Mouse (Mus musculus) layer of hippocampus, postnatal 36 days (tissue): ENCODE results near the gene Tns2. TPM values are rescaled to one million over a fixed set of nuclear protein-coding genes. Genes with fewer than 3 reads are reported as not detected.
A peak's percentile ranks its signal among the peaks of the same experiment; 100 is the strongest.

ENCODE experiments used
- DNase-seq, 2 experiments: peaks; one replicate each; pipeline ENCODE4 v3.0.0; 2022
- total RNA-seq, 2 experiments: library from RNA; stranded (reverse); gene quantifications; 2 replicates each; pipeline ENCODE4 v1.2.3; 2021

Gene Tns2
- total RNA-seq, 2 experiments from 2014 or later, result 10.7 to 22.0 TPM

DNA sequence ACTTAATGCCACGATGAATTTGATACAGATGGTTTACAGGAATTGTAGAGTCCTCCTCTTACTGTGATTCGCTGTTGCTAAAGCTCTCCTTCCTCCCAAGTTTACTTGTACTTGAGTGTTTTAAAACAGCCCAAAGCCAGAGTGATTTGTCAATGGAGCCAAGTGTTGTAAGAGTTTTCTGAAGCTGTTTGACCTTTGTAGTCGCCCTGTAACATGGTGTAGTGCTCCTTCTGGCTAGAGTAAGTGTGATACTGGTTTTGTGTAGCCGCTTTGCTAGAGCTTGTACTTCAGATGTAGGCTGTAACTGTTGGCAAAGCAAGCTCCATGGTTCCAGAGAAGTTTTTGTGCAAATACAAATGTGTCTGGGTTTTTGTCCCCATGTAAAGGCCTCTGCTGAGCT is 8.0 kb upstream of the Tns2 start:
- DNase-seq, result no peak

DNA sequence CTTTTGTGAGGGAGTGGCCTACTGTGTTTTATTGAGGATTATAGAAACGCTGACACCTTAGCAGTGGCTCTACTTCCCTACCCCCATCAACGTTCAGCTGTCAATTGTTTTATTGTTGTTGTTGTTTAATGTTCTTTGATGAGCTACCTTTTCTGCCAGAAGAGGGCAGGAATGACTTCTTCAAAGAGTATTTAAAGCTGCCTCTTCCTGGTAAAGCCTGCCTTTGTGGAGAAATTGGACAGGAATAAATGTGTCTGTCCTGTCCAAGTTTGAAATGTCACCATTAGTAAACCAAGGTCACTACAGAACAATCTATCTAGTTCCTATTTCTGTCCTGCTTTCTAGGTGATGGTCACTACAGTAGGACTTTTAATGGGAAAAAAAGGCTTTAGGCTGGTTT is 6.1 kb upstream of the Tns2 start:
- no peak for DNase-seq

DNA sequence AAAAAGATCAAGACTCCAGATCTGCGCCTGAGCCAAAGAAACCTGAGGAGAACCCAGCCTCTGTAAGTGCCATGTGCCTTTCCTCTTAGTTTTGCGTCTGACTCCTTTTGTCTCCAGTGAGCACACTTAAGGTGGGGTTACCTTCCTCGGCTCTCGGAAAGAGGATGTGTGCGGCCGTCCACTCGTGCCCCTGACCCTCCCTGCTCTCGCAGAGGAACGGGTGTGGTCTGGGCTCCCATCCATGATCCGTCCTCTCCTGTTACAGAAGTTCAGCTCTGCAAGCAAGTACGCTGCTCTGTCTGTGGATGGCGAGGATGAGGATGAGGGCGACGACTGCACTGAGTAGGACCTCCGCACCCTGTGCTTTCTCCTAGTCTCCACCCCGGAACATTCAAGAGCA is 5.2 kb upstream of the Tns2 start:
- no peak for DNase-seq

DNA sequence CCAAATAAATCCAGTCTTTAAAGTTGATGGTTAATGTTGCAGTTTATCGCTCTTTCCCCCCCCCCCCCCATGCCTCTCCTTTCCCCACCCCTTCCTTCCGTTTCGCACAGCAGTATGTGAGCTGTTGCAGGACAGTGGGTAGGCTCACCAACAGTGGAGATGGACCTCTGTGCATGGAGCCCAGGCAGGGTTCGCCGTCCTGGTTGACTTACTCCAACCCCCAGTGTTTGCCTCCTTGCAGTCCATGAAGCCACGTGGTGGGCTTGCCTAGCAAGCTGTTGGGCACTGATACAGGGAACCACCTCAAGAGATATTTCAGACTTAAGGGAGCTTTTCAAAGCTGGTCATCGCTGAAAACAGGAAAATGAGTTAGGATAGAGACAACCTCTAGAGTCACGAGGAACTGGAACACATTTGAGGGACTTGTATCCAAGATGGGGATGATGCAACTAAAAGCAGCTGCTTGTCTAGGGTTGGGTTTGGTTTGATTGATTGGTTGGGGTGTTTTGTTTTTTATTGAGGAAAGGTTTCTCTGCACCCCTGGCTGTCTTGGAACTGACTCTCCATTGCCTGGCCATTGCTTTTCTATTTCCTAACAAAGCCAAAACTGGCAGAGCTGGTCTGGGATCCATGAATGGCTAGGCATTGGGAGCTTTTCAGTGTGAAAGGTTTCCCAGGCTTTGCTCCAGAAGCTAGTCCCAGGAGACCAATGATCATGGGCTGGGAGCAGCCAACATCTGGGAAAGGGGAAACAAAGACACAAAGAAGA is 2.9 kb upstream of the Tns2 start:
- DNase-seq, result no peak

DNA sequence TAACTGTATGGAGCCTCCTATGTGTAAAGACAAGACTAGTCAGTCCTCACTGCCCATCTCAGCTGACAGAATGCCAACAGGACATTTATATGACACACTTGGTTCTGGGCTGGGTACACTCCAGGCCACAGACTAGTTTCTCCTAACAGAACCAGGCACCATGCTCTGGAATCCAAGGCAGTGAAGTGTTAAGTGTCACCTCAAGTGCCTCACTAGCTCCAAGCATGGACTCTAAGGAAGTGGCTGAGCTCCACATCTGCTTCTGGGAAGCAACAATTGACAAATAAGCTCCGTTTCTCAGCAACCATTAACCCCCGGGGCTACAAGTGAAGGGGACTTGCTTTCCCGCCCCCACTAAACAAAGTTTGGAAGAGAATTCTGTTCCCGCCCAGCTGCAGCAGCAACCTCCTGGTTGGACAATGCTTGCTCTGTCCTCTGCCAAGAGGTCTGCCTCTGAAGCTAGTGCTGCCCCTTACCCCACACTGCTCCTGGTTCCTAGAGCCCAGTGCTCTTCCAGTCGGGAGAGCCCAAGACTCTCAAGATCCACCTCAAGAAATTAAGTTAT is 2.1 kb upstream of the Tns2 start:
- DNase-seq, result no peak

DNA sequence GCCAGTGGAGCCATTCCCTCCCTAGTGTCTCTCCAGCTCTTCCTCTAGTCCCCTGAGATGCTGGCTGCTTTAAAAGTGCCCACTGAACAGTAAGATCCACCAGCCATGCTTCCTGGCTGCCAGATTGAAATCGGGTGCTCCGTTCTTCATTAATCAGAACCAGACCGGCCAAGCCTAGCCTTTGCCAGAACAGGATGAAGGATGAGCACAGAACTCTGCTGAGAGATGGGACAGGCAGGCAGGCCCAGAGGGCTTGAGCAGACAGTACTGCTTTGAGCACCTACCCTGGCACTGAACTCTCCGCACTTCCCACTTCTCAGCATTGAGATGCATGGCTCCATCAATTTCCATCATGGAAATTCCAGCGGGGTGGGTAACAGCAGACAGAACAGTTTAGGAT is 953 bp upstream of the Tns2 start:
- DNase-seq, result no peak

DNA sequence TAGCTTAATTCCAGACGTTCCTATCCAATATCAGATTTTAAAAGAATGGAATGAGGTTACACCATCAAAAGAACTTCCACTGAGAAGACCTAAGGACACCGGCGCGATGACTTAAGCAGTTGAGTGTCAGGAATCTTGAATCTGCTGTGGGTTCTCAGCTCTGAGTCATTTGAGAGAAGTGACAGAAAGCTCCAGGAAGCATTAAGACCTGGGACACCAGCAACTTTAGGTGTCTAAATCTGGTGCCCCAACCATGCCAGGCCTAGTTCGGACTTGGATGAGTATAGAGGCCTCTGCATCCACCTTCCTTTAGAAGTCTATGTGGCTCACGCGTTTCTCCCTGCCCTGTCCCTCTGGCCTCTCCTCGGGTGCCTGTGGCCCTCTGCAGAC is 447 bp upstream of the Tns2 start:
- no peak for DNase-seq

DNA sequence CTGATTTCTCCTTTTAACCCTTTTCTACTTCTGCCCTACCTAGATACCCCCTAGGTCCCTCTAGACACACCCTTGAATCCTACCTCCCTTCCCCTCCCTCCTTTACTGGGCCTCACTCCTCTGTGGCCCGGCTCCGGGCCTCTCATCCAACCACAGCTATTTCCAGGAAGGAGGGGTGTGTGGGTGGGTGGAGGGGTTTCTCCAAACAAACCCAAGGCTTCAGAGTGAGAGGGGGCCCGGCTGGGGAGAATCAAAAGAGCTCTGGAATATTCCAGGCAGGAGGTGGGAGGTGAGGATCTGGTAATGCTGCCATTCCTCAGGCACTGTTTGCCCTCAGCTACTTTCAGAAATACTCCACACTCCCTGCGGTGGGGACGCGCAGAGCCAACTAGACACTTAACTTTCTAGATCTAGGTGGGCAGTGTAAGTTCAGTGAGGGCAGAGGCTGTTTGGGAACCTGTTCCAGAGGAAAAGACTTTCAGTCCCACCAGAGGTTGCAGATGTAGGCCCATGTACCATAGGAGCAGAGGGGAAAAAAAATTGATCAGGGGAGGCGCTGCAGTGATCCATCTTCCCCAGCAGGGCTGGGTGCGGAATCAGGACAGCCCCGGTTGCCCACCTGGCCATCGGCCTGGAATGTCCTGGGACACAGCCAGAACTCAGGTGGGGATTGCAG is 921 bp downstream of the Tns2 start:
- no peak for DNase-seq

DNA sequence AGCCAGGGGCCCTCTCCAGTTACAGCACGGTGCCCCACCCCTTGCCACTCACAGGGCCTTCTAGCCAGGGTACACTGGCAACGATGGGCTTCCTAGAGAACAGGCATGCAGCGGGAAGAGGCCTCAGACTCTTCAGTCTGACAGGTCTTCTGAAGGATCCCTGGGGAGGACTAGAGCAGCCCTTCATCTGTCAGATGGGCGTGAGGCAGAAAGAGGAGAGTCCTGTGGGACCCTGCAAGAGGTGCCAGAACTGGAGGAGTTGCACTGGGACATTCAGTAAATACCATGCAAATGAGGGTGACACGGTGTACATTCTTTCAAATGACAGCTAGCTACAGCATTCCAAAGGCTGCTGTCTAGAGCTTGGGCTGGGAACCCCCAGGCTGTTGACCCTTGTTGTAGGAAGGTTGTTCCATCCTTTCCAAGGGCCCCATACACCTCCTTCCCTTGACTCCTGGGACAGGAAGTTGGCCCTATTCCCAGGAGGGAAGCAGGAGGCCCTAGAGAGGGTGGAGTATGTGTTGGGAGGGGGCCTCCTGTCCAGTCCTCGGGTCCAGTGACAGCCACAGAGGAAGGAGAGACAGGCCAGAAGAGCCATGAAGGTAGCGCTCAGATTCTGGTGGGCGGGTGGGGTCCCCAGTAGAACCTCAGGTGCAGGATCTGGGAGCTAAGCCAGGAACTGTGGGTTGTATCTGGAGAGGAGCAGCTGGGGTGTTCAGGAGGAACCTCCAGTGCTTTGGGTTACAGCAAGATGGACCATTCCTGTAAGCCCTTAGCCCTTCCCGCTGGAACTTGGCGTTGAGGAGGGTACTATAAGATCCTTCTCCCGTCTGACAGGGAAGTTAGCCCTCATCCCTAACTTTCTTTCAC is 1.7 kb downstream of the Tns2 start:
- DNase-seq, result no peak

DNA sequence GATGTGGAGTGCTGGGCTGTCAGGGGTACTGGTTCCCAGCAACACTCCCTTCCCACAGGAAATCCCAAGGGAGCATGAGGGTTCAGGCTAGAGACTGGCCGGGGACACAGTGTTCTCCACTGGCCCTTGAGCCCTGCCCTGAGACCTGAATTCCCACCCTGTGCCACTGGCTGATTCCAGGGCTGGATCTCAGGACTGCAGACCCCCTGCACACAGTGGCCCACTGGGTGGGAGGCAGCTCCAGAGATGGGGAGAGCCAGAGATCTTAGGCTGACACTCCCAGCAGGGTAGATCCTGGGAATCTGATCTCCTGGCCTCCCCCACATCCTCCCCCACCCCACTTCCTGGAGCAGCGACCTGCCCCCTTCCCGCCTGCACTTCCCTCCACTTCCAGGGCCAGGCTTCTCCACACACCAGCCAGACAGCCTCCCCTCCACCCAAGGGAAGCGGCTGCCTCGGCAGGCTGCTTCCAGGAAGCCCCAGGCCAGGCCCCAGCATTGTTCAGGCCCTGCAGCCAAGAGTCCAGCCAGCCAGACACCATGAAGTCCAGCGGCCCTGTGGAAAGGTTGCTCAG is 2.4 kb downstream of the Tns2 start:
- DNase-seq, result no peak

DNA sequence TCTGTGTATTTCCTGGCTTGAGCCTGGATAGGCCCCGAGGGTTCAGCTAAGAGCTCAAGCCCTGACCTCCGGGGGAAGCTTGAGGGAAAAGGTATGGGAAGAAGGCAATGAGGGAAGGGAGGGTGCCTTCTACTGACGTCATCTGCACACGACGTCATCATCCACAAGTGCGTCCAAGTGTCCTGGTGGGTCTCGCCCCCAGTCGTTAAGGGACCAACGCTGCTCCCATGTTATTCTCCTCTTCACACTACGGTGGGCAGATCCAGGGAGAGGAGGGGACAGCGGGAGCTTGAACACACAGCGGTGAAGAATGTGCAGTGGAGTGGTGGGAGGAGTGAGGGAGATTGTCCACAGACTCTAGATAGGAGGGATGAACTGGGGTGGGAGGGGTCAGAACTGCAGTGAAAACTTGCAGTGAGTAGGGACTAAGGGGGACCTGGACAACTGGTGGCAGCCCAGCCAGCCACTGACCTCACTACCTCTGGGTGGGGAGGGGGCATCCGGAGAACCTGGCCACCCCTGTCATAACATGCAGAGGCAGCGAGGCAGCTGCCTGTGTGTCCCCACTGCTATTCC is 3.2 kb downstream of the Tns2 start:
- DNase-seq, result no peak

DNA sequence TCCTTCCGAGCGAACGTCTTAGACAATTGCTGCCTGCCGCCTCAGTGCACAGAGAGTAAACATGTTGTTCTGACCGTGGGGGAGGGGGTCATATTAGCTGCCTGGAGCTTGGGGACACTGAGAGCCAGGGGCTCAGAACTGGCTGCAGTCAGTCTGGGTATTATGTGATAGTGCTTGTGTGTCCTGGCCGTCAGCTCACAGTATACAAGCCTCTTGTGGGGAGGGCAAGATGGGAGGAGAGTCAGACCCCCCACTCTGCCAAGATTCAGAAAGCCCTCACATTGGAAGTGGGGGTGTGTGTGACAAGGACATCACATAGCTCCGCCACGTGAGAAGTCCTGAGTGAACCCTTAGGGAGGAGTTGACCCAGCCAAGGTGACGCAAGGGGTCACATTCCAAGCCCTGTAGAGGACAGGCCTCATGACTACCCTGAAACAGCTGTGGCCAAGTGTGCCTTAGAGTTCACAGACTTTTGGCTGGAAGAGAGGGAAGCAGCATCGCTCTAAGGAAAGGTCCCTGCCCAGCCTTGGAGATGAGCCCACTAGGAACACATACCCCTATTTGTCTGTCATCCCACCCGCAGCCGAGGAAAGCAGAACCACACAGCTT is 3.8 kb downstream of the Tns2 start:
- DNase-seq, result no peak

DNA sequence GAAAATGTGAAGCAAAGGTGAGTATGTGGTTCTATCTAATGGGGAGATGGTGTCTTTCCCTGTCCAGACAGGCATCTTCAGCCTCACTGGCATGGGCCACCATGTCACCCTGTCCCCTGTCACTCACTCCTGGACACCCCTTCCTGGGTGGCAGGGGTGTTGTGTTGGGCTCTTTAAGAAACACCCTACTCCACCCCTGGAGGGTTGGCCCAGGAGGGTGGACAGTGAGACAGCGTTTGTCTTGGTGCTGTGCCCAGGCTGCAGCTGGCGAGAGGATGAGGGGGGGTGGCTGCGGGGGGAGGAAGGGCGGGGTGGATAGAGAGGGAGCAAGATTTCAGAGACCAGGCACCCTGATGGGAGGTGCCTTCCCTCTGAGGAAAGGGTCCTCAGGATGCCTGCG is 5.1 kb downstream of the Tns2 start:
- no peak for DNase-seq

DNA sequence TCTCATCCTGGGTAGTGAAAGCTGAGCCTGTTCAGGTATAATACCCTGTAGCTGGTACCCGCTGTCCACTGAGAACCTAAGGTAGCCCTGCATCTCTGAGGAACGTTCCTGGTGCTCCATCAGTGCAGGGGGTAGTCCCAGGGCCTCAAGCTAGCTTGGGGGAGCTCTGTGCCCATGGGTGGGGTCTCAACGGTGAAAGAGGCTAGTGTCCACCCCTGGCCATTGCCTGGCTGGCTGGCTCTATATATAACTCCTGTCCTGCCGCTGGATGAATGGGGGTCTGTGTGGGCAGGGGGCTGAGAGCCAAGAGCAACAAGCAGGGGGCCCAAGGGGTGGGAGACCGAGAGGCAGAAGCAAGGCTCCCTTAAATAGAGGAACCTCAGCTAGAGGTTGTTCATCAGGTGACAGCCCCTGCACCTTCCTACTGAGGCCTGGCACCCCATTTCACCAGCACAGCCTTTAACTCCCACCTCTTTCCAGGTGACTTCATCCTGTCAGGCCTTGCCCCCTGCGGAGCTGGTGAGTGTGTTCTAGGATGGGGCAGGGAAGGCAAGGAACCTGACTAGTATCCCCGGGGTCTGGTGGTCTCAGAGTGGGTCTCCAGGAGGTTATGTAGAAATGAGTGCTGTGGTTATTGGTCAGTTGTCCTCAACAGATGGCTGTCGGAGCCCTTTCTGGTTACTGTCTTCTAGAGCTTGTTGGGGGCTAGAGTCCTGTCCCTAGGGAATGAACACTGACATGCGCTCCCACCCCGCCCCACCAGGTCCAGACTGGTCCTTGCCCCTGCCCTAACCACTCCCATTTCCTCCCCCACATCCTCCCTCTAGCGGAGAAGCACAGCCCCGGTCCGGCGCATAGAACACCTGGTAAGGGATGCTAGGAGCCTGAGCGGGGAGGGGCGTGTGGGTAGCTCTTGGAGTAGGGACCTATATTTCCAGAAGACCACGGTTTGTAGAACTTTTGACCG is 5.8 kb downstream of the Tns2 start:
- DNase-seq, result no peak

DNA sequence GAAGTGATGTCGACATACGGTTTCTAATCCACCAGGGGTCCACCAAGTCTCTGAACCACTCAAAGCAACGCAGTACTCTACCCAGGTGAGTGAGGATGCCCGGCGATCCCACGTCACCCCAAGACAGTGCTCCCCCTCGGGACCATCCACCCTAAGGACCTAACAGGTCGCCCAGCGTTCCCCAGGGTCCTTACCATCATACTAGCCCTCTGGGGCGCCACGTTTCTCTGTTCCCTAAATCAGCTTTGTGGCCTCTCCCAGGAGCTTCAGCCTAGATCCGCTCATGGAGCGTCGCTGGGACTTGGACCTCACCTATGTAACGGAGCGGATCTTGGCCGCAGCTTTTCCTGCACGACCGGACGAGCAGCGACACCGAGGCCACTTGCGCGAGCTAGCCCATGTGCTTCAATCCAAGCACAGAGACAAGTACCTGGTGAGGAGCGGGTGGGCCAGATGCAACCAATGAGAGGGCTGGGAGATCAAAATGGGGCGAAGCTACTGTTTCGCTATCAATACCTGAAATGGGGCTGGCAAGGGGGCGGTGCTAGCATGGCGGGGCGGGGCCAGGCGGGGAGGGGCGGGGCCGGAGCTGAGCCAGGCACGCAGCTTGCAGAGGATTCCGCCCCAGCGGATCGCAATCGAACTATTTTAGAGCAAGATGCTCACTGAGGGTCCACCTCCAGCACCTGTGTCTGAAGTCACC is 6.7 kb downstream of the Tns2 start:
- DNase-seq, result no peak

DNA sequence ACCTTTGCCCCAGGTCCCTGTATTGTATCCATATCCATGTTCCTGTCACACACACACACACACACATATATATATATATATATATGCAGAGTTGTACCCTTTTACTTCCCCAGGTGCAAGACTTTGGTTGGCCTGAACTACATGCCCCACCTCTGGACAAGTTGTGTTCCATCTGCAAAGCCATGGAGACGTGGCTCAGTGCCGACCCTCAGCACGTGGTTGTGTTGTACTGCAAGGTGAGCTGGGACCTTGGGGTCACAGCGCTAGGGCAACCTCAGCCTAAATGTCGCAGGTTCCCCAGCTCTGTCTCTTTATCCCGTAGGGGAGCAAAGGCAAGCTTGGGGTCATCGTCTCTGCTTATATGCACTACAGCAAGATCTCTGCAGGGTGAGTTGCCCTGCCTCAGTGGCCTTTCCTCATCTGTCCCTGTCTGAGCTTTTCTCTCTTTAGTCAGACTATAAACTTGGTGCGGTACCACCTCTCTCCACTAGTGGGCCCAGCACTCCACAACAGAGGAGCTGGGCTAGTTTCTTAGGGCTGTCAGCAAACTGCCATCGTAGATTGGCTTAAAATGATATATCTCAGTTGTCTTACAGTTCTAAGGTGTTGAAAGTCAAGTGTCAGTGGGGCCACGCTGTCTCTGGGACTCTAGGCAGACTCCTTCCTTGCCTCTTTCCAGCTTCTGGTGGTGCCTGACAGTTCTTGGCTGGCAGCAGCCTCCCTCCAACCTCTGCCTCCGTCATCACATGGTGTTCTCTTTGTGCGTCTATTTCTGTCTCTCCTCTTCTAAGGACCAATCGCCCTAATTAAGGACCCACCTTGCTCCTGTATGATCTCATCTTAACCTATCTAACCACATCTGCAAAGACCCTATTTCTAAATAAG is 7.7 kb downstream of the Tns2 start:
- DNase-seq, result no peak

DNA sequence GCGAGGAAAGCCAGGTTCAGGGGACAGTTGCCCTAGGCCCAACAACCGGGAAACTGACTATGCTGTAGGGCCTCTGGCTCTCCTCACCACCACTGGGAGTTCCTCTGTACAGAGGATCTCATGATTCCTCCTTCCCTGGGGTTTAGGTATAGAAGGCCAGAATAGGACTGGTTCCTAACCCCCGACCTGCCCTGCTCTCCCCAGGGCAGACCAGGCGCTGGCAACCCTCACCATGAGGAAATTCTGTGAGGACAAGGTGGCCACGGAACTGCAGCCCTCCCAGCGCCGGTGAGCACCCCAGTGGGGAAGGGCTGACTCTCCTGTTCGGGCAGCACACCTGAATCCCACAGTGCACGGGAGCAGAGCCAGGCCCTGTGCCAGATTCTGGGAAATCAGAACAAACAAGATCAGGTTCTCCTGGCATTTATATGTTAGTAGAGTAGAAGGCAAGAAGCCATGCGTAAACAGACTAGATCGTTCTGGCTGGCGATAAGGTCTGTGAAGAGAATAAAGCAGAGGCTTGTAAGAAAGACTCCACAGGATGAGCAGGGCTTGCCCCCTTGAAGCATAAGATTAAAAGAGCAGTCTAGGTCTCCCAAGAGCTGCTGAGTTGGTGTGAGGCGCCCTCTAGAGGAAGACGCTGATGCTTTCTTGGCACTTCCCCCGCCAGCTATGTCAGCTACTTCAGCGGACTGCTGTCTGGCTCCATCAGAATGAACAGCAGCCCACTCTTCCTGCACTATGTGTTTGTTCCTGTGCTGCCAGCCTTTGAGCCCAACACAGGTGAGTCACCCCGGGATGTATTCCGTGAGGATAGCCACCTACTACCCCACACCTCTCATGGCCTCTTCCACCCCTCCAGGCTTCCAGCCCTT is 8.7 kb downstream of the Tns2 start:
- peak; percentile 72 to 82 for DNase-seq

DNA sequence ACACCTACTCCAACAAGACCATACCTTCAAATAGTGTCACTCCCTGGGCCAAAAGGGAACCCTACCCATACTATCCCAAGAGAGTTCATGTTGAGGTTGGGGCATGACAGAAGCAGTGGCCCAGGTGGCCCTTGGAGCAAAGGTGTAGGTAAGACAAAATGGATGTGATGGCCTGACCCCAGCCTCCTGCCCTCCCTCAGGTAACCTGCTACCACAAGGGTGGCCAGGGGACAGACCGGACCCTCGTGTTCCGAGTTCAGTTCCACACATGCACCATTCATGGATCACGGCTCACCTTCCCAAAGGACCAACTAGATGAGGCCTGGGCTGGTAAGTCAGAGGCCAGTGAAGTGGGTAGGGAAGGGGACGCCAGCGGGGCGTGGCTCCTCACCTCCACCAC is 10.1 kb downstream of the Tns2 start:
- DNase-seq, result no peak
